Mouse (Mus musculus) large intestine, adult 2 months (tissue): ENCODE results near the gene Nop14. TPM values are rescaled to one million over a fixed set of nuclear protein-coding genes. Genes with fewer than 3 reads are reported as not detected.
"Not testable (repeated sequence)": the region's sequence is repeated elsewhere in the genome, so short reads cannot be mapped to it uniquely, and the experiment has no call there.

ENCODE experiments used
- DNase-seq: peaks from one replicate; pipeline ENCODE4 v3.0.0-alpha.2; 2012; ENCODE audit warnings: low read depth, low spot score
- WGBS: fragments of 180-500 bp; shearing (Covaris S2); methylation state at CpG from one replicate; pipeline ENCODE4 v1.1.7; 2018; 5-methylcytosine and 5-hydroxymethylcytosine counted together
- polyA plus RNA-seq: library from polyadenylated mRNA; depleted of rRNA; stranded (reverse); fragments of >200 nt; gene quantifications from 2 replicates; pipeline ENCODE4 v1.2.3, GENCODE M21; 2012; rRNA removed

Nop14 gene
- polyA plus RNA-seq, 1 experiment, result 9.2 TPM

GRCm38 (mm10) chr5:34634746-34635400 is 25.1 kb downstream of the Nop14 start:
- DNase-seq, result no peak

GRCm38 (mm10) chr5:34633641-34634040 is 26.3 kb downstream of the Nop14 start:
- no peak for DNase-seq
- 42% methylated on average over 4 of the region's 4 CpGs for WGBS

More at GRCm38 (mm10) chr5:34634746-34635400, 25.1 kb downstream of the Nop14 start:
- 85% methylated on average over 13 of the region's 13 CpGs for WGBS

- no peak for DNase-seq
- WGBS, result 94% methylated on average over 2 of the region's 2 CpGs
Observed at GRCm38 (mm10) chr5:34632996-34633395, 27.0 kb downstream of the Nop14 start.

GRCm38 (mm10) chr5:34609966-34610365 is 50.0 kb downstream of the Nop14 start:
- 70% methylated on average over 4 of the region's 4 CpGs for WGBS
- no peak for DNase-seq

- no peak for DNase-seq
- 61% methylated on average over 3 of the region's 3 CpGs for WGBS
Observed at GRCm38 (mm10) chr5:34608226-34608625, 51.7 kb downstream of the Nop14 start.

GRCm38 (mm10) chr5:34607100-34607880 is 52.7 kb downstream of the Nop14 start:
- no peak for DNase-seq
- 82% methylated on average over 8 of the region's 8 CpGs for WGBS

- 93% methylated on average over 5 of the region's 5 CpGs for WGBS
Observed at GRCm38 (mm10) chr5:34604576-34604975, 55.4 kb downstream of the Nop14 start.

GRCm38 (mm10) chr5:34593202-34593727 is 66.7 kb downstream of the Nop14 start:
- WGBS, result 95% methylated on average over 9 of the region's 9 CpGs
- DNase-seq, result no peak

More at GRCm38 (mm10) chr5:34604576-34604975, 55.4 kb downstream of the Nop14 start:
- DNase-seq, result no peak

- 93% methylated on average over 6 of the region's 6 CpGs for WGBS
- no peak for DNase-seq
Observed at GRCm38 (mm10) chr5:34592666-34593065, 67.3 kb downstream of the Nop14 start.

GRCm38 (mm10) chr5:34592224-34592623 is 67.7 kb downstream of the Nop14 start:
- not testable (repeated sequence) for DNase-seq
- 91% methylated on average over 5 of the region's 5 CpGs for WGBS

GRCm38 (mm10) chr5:34591388-34592004 is 68.5 kb downstream of the Nop14 start:
- 79% methylated on average over 5 of the region's 5 CpGs for WGBS
- no peak for DNase-seq

GRCm38 (mm10) chr5:34590702-34591101 is 69.2 kb downstream of the Nop14 start:
- no peak for DNase-seq
- 74% methylated on average over 4 of the region's 4 CpGs for WGBS

- 54% methylated on average over 5 of the region's 5 CpGs for WGBS
- DNase-seq, result no peak
Observed at GRCm38 (mm10) chr5:34590059-34590458, 69.9 kb downstream of the Nop14 start.

Other genes starting within 250 kb of the Nop14 start
- 11.5 and 13.4 TPM in 2 replicates for gene Tnip2, start 146.2 kb downstream of the Nop14 start, polyA plus RNA-seq
- 15.0 and 15.4 TPM in 2 replicates for gene Sh3bp2, start 134.3 kb downstream of the Nop14 start, polyA plus RNA-seq
- gene Add1, start 86.5 kb downstream of the Nop14 start, polyA plus RNA-seq, result 145 and 149 TPM in 2 replicates
- gene Mfsd10, start 22.9 kb downstream of the Nop14 start, polyA plus RNA-seq, result 86.1 and 104 TPM in 2 replicates
- gene Grk4, start 231 bp upstream of the Nop14 start, polyA plus RNA-seq, result 0.41 and 0.48 TPM in 2 replicates
- gene Htt, start 101.6 kb upstream of the Nop14 start, polyA plus RNA-seq, result 8.3 and 12.8 TPM in 2 replicates
- 2.0 and 2.7 TPM in 2 replicates for gene Msantd1, start 247.9 kb upstream of the Nop14 start, polyA plus RNA-seq